Mouse (Mus musculus) mesoderm, embryonic 11.5 days (tissue): ENCODE data around the gene Ano6.

Experiments used
- DNase-seq: peaks from one replicate; pipeline ENCODE4 v3.0.0-alpha.2; 2012; ENCODE audit warnings: low read depth, low spot score

Ano6 gene

GRCm38 (mm10) chr15:95931013-95931775, 140.6 kb downstream of the Ano6 start:
- peak; percentile 70 for DNase-seq

- DNase-seq = no peak
These were observed 141.7 kb downstream of the Ano6 start for GRCm38 (mm10) chr15:95932358-95932757.

DNA sequence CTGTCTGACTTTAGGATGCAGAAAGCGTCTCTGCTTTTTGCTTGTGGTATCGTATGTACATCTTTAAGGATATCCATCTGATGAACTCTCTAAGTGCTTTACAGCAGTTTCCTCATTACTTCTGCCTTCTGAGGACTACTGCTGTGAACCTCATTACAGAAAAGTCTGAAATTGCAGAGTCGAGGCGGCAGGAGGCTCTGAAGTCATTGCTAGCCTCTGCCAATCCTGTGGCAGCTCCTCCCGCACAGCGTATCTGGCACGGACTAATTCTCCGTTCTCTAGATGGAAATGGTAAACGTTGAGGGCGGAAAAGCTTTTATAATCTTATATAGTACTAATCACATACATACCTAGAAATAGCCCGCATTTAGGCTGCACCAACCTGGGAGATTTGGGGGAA, 144.5 kb downstream of the Ano6 start:
- DNase-seq = no peak

- DNase-seq = no peak
These were observed 152.8 kb downstream of the Ano6 start for GRCm38 (mm10) chr15:95943470-95943869.

GRCm38 (mm10) chr15:95944299-95944698, 153.7 kb downstream of the Ano6 start:
- DNase-seq = no peak

DNA sequence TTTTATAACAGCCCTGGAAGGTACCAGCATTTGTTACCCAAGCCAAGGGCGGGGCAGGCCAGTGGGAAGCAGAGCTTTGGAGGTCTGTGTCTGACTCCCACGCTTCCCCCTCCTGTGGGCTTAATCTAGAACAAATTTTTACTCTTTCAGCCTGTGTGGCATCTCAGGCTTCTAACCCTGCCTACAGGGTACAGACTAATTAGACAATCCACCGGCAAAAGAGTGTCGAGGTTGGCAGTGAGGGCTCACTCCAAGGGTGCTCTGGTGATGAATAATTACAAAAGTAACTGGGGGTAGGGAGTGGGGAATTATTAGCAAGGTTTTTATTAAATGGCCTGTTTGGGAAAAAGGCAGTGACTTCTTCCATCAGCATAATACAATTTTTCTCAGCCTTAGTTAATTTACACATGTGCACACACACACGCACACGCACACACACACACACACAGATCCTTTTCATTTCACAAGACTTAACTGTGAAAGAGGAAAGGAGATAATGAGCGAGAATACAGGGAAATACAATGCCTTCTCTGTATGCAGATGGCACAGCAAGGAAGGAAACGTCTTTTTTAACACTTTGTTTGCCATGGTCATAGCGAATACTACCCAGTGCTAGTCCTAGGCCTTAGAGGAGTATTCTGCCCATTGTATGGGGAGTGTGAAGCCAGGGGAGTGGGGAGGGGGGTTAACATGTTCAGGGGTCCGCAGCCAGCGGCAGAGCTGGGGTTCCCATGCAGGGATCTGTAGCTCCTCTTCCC, 155.5 kb downstream of the Ano6 start:
- DNase-seq = no peak

GRCm38 (mm10) chr15:95948411-95948810, 157.8 kb downstream of the Ano6 start:
- no peak for DNase-seq

DNA sequence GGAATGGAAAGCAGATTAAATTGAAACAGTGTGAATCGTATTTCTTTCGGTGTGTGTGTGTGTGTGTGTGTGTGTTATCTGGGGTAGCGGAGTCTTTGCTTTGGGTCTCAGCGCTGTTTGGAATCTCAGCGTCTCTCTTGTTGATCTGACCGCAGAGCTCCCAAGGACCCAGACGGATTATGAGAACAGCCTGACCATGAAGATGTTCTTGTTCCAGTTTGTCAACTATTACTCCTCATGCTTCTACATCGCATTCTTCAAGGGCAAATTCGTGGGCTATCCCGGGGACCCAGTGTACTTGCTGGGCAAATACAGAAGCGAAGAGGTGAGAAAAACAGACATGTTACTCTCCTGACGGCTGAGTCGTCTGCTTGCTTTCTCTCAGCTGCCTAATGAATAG, 158.7 kb downstream of the Ano6 start:
- no peak for DNase-seq

DNA sequence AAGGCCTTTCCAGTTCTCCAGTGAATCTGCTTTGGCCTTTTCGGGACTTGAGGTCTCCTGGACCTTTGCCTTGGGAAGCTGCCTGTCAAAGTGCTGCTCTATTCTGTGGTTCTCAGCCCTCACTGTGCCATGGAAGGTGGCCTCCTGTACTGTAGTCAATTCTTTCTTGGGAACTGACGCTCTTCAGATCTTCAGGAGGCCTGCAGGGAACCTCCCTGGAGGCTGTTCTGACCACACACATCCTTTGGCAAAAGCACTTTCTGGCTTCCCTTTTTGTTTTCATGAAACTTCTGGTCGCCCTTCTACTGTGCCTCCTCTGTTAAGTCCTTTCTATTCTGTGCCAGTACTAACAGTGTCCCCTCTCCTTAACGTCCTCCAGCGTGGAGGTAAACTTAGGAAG, 160.9 kb downstream of the Ano6 start:
- no peak for DNase-seq

GRCm38 (mm10) chr15:95956692-95957091, 166.0 kb downstream of the Ano6 start:
- no peak for DNase-seq

- no peak for DNase-seq
These were observed 171.9 kb downstream of the Ano6 start for GRCm38 (mm10) chr15:95962411-95963123.

DNA sequence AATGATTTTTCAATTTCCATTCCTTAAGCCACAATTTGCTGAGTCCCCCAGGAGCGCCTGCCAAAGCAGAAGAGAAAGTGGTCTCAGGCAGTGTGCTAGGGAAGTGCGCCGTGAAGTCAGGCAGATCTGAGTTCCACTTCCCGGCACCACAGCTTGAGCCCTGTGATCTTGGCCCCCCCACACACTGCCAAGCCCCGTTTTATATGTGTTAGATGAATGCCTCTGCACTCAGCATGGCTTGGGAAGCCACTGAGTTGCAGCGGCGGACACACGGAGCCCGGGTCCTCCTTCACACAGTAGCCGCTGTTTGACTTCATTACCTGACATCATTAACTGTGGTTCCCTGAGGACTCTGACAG, 172.5 kb downstream of the Ano6 start:
- DNase-seq = no peak

DNA sequence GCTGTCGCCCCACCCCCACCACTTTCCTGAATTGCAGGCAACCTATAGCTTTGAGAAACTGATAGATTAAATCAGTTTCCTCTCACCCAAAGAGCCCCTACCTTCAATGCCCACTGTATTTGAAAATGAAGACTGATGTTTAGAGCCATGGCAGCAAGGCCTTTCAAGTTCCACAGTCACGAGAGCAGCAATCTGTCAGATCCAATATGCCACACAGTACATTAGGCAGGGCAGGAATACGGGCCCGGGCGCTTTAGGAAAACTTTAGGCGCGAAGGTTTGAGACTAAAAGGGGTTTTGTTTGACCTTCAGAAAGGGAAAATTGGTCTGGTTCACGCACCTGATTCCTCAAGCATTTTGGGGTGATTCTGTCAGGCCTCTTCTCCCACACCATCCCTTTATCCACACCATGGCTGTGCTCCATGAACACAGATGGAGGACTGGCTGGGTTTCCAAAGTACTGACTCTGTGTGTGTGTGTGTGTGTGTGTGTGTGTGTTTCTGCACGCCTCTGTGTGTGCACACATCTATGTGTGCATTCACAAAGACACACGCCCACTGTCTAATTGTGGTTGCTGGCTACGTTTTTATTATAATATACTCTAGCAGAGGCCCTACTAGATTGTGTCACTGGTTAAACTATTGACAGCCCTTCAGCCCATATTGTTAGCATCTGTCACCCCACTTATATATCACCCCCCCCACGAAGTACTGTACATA, 173.0 kb downstream of the Ano6 start:
- no peak for DNase-seq

GRCm38 (mm10) chr15:95964251-95964561, 173.6 kb downstream of the Ano6 start:
- no peak for DNase-seq

- DNase-seq = no peak
These were observed 176.3 kb downstream of the Ano6 start for GRCm38 (mm10) chr15:95966979-95967378.

DNA sequence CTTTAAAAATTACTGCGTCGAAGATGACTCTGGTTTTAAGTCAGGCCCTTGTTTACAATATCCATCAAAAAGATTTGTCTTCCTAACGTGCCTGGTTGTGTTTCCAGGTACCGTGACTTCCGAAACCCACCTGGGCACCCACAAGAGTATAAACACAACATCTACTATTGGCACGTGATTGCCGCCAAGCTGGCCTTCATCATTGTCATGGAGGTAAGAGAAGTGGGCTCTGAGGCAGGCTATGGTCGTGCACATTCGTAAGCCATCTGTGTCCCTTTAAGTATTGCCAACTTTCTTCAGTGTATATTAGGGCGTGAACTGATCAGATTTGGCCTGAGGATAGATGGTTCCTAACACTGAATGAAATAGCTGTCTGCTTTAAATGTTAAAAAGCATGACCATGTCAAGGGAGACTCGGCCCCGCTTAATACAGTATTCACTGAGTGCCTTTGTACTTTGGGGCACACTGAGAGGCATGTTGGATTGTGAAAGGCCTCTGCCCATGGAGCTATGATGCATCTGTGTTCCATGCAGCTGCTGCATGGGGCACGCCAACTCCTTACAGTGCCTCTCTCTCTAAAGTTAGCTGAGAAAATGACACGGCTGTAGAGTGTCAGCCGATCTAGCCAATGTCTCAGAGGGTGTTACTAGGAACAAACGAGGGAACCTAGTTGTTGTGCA, 177.0 kb downstream of the Ano6 start:
- no peak for DNase-seq

- DNase-seq = no peak
These were observed 179.0 kb downstream of the Ano6 start for GRCm38 (mm10) chr15:95969596-95969995.

- DNase-seq = no peak
These were observed 179.5 kb downstream of the Ano6 start for GRCm38 (mm10) chr15:95970176-95970575.

DNA sequence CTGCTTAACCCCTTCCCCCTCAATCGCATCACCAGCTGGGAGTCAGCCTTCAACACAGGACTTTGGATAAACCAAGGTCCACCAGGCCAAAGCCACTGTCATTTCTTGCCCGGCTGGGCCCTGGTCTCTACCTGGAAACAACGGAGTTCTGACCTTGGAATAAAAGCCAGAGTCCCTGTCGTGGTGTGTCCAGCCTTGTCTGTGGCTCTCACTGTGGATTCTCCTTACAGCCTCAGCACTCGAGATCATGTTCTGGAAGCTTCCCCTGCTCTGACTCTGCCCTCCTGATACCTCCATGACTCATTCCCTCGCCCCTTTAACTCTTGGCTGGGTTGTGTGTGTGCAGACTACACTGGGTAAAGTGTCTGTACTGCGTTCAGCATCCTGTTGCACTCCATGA, 180.0 kb downstream of the Ano6 start:
- DNase-seq = no peak

DNA sequence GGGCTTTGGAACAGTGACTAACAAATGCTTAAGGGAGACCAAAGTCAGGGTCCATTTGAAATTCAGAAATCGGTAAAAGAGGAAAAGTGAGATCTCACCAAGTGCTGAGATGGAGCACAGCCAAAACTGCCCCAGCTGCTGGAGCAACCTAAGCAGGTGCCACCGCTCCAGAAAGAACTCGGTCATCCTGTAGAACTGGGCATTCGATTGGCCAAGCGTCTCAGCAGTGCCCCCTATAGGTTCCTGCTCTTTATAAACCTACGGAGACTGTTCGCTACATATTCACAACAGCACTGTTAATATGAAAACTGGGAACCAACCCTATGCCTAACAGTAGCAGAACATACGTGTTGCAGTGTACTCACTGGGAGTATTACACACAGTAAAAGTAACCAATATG, 180.7 kb downstream of the Ano6 start:
- no peak for DNase-seq

- DNase-seq = no peak
These were observed 181.5 kb downstream of the Ano6 start for GRCm38 (mm10) chr15:95972156-95972555.

- no peak for DNase-seq
These were observed 182.0 kb downstream of the Ano6 start for GRCm38 (mm10) chr15:95972621-95973020.
